Mouse (Mus musculus): Measurements from ENCODE around the gene Prkag2. TPM values are rescaled to one million over a fixed set of nuclear protein-coding genes. Genes with fewer than 3 reads are reported as not detected.
A peak's percentile ranks its signal among the peaks of the same experiment; 100 is the strongest.
"Not testable (repeated sequence)": the region's sequence is repeated elsewhere in the genome, so short reads cannot be mapped to it uniquely, and the experiment has no call there.

Gene Prkag2
- total RNA-seq, 2 experiments from 2014 or later = 159 to 167 TPM

- no peak for DNase-seq (ENCODE audit: extremely low spot score in 1 of 2, low spot score in 1 of 2)
Measured at GRCm38 (mm10) chr5:25088111-25088510, 12.3 kb downstream of the Prkag2 start.

DNA sequence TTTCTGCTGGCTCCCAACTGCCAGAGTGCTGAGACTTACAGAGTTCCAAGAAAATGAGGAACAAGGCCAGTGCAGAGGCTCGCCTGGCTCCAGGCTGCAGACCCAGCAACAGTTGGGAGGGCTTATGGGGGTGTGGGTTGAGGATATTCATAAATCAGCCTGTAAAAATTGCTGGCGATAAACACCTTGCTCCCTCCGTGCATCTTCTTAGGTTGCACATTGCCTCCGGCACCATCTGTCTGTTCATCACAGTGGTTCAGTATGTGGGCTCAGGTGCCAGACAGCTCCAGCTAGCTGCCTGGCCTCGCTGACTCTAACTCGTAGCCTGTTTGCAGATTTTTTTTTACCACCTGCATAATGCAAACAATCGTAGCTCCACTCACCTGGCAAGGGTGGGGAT is 13.4 kb downstream of the Prkag2 start:
- DNase-seq (ENCODE audit: extremely low spot score in 1 of 2, low spot score in 1 of 2) = no peak

DNA sequence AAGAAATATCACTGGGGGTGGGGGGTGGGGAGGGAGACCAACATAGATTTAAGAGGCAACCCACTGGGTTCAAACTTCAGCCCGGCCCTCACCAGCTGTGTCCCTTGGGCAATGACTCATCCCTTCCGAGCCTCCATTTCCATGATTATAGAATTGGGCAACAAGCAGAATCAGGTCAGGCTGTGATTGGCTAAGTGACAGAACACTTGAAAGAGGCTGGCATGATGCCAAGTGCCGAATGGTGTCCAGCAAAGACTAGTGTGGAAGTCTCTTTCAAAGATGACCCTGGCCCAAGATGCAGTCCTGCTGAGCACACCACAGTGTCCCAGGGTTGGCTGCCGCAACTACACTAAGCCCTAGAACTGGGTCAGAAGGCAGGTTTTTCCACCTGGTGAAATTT is 14.2 kb downstream of the Prkag2 start:
- DNase-seq (ENCODE audit: extremely low spot score in 1 of 2, low spot score in 1 of 2) = peak; percentile 30 to 59

- peak in 1 of 2 experiments; percentile 62 for DNase-seq (ENCODE audit: extremely low spot score in 1 of 2, low spot score in 1 of 2)
Measured at GRCm38 (mm10) chr5:25085170-25085569, 15.3 kb downstream of the Prkag2 start.

DNA sequence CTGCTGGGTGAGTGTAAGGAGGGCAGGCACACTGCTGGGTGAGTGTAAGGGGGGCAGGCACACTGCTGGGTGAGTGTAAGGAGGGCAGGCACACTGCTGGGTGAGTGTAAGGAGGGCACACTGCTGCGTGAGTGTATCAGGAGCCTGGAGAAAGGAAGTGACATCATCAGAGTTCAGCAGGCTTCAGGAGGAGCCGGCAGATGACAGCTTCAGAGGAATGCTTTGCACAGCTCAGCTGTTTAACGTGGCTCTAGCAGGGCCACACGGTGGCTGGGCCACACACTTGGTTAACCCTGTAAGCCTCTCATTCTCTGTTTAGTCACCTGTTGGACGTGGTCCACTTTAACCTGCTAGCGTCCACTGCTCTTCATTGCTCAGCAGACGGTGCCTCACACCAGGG is 16.6 kb downstream of the Prkag2 start:
- no peak for DNase-seq (ENCODE audit: extremely low spot score in 1 of 2, low spot score in 1 of 2)

DNA sequence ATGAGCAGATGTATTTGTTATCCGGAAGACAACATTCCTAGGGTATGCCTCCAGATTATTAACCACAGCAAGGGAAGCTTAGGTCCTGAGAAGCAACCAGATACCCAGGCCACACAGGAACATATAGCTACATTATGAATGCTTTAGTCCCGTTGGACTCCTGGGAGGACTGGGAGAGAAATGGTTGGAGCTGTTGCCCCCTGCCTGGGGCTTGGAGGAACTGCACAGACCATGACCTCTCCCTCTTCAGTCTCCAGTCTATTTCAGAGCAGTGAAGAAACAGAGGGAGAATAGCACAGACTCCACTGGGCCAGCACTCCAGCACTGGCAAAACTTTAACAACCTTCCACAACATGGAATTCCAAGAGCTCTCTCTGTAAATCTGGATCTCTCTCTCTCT is 17.9 kb downstream of the Prkag2 start:
- no peak for DNase-seq (ENCODE audit: extremely low spot score in 1 of 2, low spot score in 1 of 2)

- DNase-seq (ENCODE audit: extremely low spot score in 1 of 2, low spot score in 1 of 2) = peak in 1 of 2 experiments; percentile 42
Measured at GRCm38 (mm10) chr5:25081545-25081944, 18.9 kb downstream of the Prkag2 start.

- no peak for DNase-seq (ENCODE audit: extremely low spot score in 1 of 2, low spot score in 1 of 2)
Measured at GRCm38 (mm10) chr5:25080994-25081393, 19.4 kb downstream of the Prkag2 start.

GRCm38 (mm10) chr5:25080438-25080945 is 19.9 kb downstream of the Prkag2 start:
- peak in 1 of 2 experiments; percentile 55 for DNase-seq (ENCODE audit: extremely low spot score in 1 of 2, low spot score in 1 of 2)

- no peak for DNase-seq (ENCODE audit: extremely low spot score in 1 of 2, low spot score in 1 of 2)
Measured at GRCm38 (mm10) chr5:25079766-25080265, 20.6 kb downstream of the Prkag2 start.

GRCm38 (mm10) chr5:25077873-25078651 is 22.4 kb downstream of the Prkag2 start:
- DNase-seq (ENCODE audit: extremely low spot score in 1 of 2, low spot score in 1 of 2) = no peak

DNA sequence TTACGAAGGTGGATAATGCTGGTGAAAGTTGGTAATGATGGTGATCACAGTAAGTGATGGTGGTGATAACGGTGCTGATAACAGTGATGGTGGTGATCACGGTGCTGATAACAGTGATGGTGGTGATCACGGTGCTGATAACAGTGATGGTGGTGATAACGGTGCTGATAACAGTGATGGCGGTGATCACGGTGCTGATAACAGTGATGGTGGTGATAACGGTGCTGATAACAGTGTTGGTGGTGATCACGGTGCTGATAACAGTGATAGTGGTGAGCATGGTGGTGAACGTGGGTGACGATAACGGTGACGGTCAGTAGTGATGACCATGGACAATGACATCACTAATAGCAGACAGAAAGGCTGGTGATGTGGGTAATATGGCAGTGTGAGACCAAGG is 23.2 kb downstream of the Prkag2 start:
- DNase-seq (ENCODE audit: extremely low spot score in 1 of 2, low spot score in 1 of 2) = not testable (repeated sequence)

GRCm38 (mm10) chr5:25075623-25076022 is 24.8 kb downstream of the Prkag2 start:
- no peak for DNase-seq (ENCODE audit: extremely low spot score in 1 of 2, low spot score in 1 of 2)

GRCm38 (mm10) chr5:25069815-25070214 is 30.6 kb downstream of the Prkag2 start:
- no peak for DNase-seq (ENCODE audit: extremely low spot score in 1 of 2, low spot score in 1 of 2)

DNA sequence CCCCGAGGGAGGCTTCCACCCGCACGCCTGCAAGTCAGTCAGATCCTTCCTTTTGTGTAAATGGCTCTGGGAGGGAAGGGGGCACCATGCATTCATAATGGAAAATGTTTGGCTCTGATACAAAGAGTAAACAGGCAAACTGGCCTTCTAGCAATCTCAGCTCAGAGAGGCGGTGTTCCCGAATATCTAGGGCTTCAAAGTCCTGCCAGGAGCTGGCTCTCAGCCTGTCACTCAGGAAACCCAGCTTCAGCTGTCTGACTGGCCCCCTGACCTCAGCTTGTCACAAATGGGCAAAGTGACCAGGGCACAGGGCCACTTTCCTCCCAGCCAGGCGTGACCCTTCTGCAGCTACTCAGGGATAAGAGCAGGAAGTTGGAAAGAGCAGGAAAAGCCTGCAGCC is 33.3 kb downstream of the Prkag2 start:
- DNase-seq (ENCODE audit: extremely low spot score in 1 of 2, low spot score in 1 of 2) = peak in 1 of 2 experiments; percentile 43

DNA sequence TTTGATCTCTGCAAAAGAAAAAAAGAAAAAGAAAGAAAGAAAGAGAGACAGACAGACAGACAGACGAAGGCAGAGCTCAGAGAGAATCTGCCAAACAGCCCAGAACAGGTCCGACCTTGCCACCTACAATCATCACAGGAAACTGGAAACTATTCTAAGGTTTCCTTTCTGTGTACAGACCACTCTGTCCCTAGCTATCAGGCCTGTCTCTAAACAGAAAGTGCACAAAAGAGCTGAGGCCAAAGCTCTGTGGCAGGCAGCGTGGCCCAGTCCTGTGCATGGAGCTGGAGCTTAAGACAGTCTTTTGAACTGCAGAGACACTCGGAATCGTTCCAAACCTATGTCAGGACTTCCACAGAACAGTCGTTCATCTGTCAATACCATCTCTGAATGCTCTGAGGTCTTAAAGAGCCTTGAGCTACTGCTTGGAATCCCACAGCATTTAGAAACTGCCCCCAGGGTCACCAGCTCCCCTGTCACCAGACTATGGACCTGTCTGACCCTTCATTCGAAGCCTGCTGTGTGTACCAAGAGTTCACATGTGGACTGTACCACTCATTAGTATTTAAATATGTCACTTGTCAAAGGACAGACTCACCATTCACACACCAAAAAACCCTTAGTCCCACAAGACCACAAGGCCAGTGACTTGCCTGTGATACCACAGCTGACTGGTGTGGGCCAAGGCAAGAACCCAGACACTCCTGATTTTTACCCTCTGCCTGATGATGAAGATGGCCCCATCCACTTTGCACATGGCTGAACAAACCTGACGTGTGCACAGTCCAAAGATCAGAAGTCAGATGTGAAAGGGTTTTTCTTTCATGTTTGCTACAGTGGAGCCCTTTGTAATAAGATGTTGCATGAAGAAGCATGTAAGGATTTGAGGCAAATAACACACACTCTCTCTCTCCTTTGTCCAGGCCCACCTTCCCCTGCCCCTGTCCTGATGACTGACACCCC is 35.9 kb downstream of the Prkag2 start:
- no peak for DNase-seq (ENCODE audit: extremely low spot score in 1 of 2, low spot score in 1 of 2)

- no peak for DNase-seq (ENCODE audit: extremely low spot score in 1 of 2, low spot score in 1 of 2)
Measured at GRCm38 (mm10) chr5:25062506-25063132, 37.8 kb downstream of the Prkag2 start.

- peak in 1 of 2 experiments; percentile 53 for DNase-seq (ENCODE audit: extremely low spot score in 1 of 2, low spot score in 1 of 2)
Measured at GRCm38 (mm10) chr5:25058853-25059741, 41.3 kb downstream of the Prkag2 start.

GRCm38 (mm10) chr5:25058417-25058816 is 42.0 kb downstream of the Prkag2 start:
- DNase-seq (ENCODE audit: extremely low spot score in 1 of 2, low spot score in 1 of 2) = no peak
